Mouse (Mus musculus) colon, adult 2 months (tissue): ENCODE data around the gene Abcg3. TPM values are rescaled to one million over a fixed set of nuclear protein-coding genes. Genes with fewer than 3 reads are reported as not detected.

Experiments used
- polyA plus RNA-seq: library from polyadenylated mRNA; depleted of rRNA; stranded (reverse); fragments of >200 nt; gene quantifications from 2 replicates; pipeline ENCODE4 v1.2.3, GENCODE M21; 2012; rRNA removed

The Abcg3 gene
- 0.30 and 0.47 TPM in 2 replicates for polyA plus RNA-seq

GRCm38 (mm10) chr5:104982535-104982934 lies at the start of gene Abcg3:
TSS of gene Abcg3 (minus strand) at chr5:104982718.

Other genes with a start within 250 kb of the Abcg3 start
- gene Zfp951, start 122.6 kb downstream of the Abcg3 start, polyA plus RNA-seq: 0.06 and 0.09 TPM in 2 replicates
- 1.1 TPM in 2 replicates for gene Gbp9, start 156.8 kb upstream of the Abcg3 start, polyA plus RNA-seq
- gene Gbp8, start 156.8 kb upstream of the Abcg3 start, polyA plus RNA-seq: 0.65 and 0.88 TPM in 2 replicates
- gene Gbp4, start 156.9 kb upstream of the Abcg3 start, polyA plus RNA-seq: 2.5 and 3.1 TPM in 2 replicates